Mouse (Mus musculus) kidney, embryonic 14.5 days (tissue): ENCODE results near the gene Galnt18. TPM values are rescaled to one million over a fixed set of nuclear protein-coding genes. Genes with fewer than 3 reads are reported as not detected.

Experiments used
- ATAC-seq: fragments of 200-750 bp; cut with Nextera tagmentation; 2 replicates; pipeline ENCODE4 v1.8.0; 2017; ENCODE audit warnings: moderate number of reproducible peaks, mild to moderate bottlenecking, moderate TSS enrichment, moderate library complexity; ENCODE audit not compliant: low FRiP score, low TSS enrichment
- H3K27ac ChIP-seq: fragments of 300-500 bp; sonication (generic); 2 replicates; pipeline ENCODE4 v1.5.1; 2014; ENCODE audit warnings: low read depth, mild to moderate bottlenecking, low read length, moderate library complexity, mixed read lengths
- H3K27me3 ChIP-seq: fragments of 300-500 bp; sonication (generic); 2 replicates; pipeline ENCODE4 v1.6.1; 2014; ENCODE audit warnings: mild to moderate bottlenecking, low read length; ENCODE audit not compliant: control insufficient read depth, insufficient read depth
- H3K36me3 ChIP-seq: fragments of 300-500 bp; sonication (generic); 2 replicates; pipeline ENCODE4 v1.6.1; 2014; ENCODE audit warnings: low read length, mixed read lengths; ENCODE audit not compliant: control insufficient read depth, insufficient read depth
- H3K4me1 ChIP-seq: fragments of 300-500 bp; sonication (generic); 2 replicates; pipeline ENCODE4 v1.6.1; 2014; ENCODE audit warnings: low read length, mixed read lengths; ENCODE audit not compliant: control insufficient read depth, insufficient read depth
- H3K4me2 ChIP-seq: fragments of 300-500 bp; sonication (generic); replicated peaks from 2 replicates; pipeline ENCODE4 v1.6.1; 2014; ENCODE audit warnings: low read depth, mild to moderate bottlenecking, low read length
- H3K4me3 ChIP-seq: fragments of 300-500 bp; sonication (generic); 2 replicates; pipeline ENCODE4 v1.5.1; 2014; ENCODE audit warnings: mild to moderate bottlenecking, low read length
- H3K9ac ChIP-seq: fragments of 300-500 bp; sonication (generic); 2 replicates; pipeline ENCODE4 v1.6.1; 2014; ENCODE audit warnings: low read depth, mild to moderate bottlenecking, low read length, moderate library complexity
- H3K9me3 ChIP-seq: fragments of 300-500 bp; sonication (generic); 2 replicates; pipeline ENCODE4 v1.6.1; 2016; ENCODE audit warnings: low read length; ENCODE audit not compliant: control insufficient read depth
- WGBS: fragments of 180-500 bp; shearing (Covaris S2); extraction: QIAGEN DNeasy Blood & Tissue Kit; methylation state at CpG from one replicate; pipeline ENCODE4 v1.1.7; 2014; 5-methylcytosine and 5-hydroxymethylcytosine counted together
- polyA plus RNA-seq: library from polyadenylated mRNA; unstranded; fragments of >200 nt; fragmentation: Nextera tagmentation; extraction: Ambion mirVana; gene quantifications from 2 replicates; pipeline ENCODE4 v1.2.1, GENCODE M21; 2014

Gene Galnt18
- polyA plus RNA-seq, 1 experiment from 2014 or later, result 17.8 TPM

GRCm38 (mm10) chr7:111778789-111779503, 831 bp downstream of the Galnt18 start:
- WGBS, result 17% methylated on average over 27 of the region's 27 CpGs
- no peaks in the 10 kb centered on the region for H3K9me3 ChIP-seq
- ATAC-seq, result no peak
- no peaks in the 10 kb centered on the region for H3K36me3 ChIP-seq
- H3K4me1 ChIP-seq, result 0 out of 2 replicates have a peak, but pooled peaks cover 20% of the 10 kb centered on the region
- H3K27me3 ChIP-seq, result peaks cover 12% of the 10 kb centered on the region; the same call in 1 of the 2 replicates
- peak overlapping the region; percentile 59; the same call in 1 of the 2 replicates for H3K9ac ChIP-seq
- no peak overlapping the region for H3K27ac ChIP-seq
- H3K4me3 ChIP-seq, result peak overlapping the region; percentile 57
- peak overlapping the region; percentile 95 for H3K4me2 ChIP-seq

GRCm38 (mm10) chr7:111778212-111778611, 1.6 kb downstream of the Galnt18 start:
- no peak for ATAC-seq
- peaks cover 12% of the 10 kb centered on the region; the same call in 1 of the 2 replicates for H3K27me3 ChIP-seq
- H3K4me1 ChIP-seq, result 0 out of 2 replicates have a peak, but pooled peaks cover 20% of the 10 kb centered on the region
- peak overlapping the region; percentile 95 for H3K4me2 ChIP-seq
- H3K27ac ChIP-seq, result no peak overlapping the region
- H3K4me3 ChIP-seq, result peak overlapping the region; percentile 57
- H3K9ac ChIP-seq, result peak overlapping the region; percentile 59; the same call in 1 of the 2 replicates
- H3K9me3 ChIP-seq, result no peaks in the 10 kb centered on the region
- H3K36me3 ChIP-seq, result no peaks in the 10 kb centered on the region
- WGBS, result 83% methylated on average over 7 of the region's 7 CpGs

- Histone ChIP-seq H3K36me3 (no peaks in the 10 kb centered on the region), H3K4me2 (peak overlapping the region; percentile 95), H3K4me3 (peak overlapping the region; percentile 57; the same call in 1 of the 2 replicates), H3K9ac (no peak overlapping the region), H3K27ac (no peak overlapping the region), H3K9me3 (no peaks in the 10 kb centered on the region), H3K4me1 (0 out of 2 replicates have a peak, but pooled peaks cover 20% of the 10 kb centered on the region), H3K27me3 (peaks cover 12% of the 10 kb centered on the region; the same call in 1 of the 2 replicates)
- no peak for ATAC-seq
- 88% methylated on average over 2 of the region's 2 CpGs for WGBS
Observed at GRCm38 (mm10) chr7:111777186-111777585, 2.6 kb downstream of the Galnt18 start.

- Histone ChIP-seq H3K27me3 (peaks cover 11% of the 10 kb centered on the region; the same call in 1 of the 2 replicates), H3K9ac (no peak overlapping the region), H3K9me3 (no peaks in the 10 kb centered on the region), H3K4me2 (no peak overlapping the region; the same call in 1 of the 2 replicates), H3K4me3 (no peak overlapping the region), H3K4me1 (0 out of 2 replicates have a peak, but pooled peaks cover 20% of the 10 kb centered on the region), H3K36me3 (no peaks in the 10 kb centered on the region), H3K27ac (no peak overlapping the region)
- ATAC-seq, result no peak
- WGBS, result 55% methylated on average over 7 of the region's 7 CpGs
Observed at GRCm38 (mm10) chr7:111776160-111776559, 3.6 kb downstream of the Galnt18 start.

- Histone ChIP-seq H3K27me3 (no peaks in the 10 kb centered on the region), H3K9ac (no peak overlapping the region), H3K4me2 (no peak overlapping the region), H3K27ac (no peak overlapping the region), H3K4me1 (0 out of 2 replicates have a peak, but pooled peaks cover 3% of the 10 kb centered on the region), H3K9me3 (no peaks in the 10 kb centered on the region), H3K4me3 (no peak overlapping the region), H3K36me3 (no peaks in the 10 kb centered on the region)
- 75% methylated on average over 2 of the region's 2 CpGs for WGBS
- no peak for ATAC-seq
Observed at GRCm38 (mm10) chr7:111772398-111772797, 7.4 kb downstream of the Galnt18 start.

GRCm38 (mm10) chr7:111771251-111771801, 8.5 kb downstream of the Galnt18 start:
- no peak overlapping the region for H3K9ac ChIP-seq
- no peaks in the 10 kb centered on the region for H3K27me3 ChIP-seq
- no peaks in the 10 kb centered on the region for H3K9me3 ChIP-seq
- H3K4me1 ChIP-seq, result no peaks in the 10 kb centered on the region
- ATAC-seq, result peak; percentile 73; the same call in 1 of the 2 replicates
- H3K27ac ChIP-seq, result peak overlapping the region; percentile 19
- no peaks in the 10 kb centered on the region for H3K36me3 ChIP-seq
- WGBS, result 66% methylated on average over 8 of the region's 8 CpGs
- H3K4me2 ChIP-seq, result no peak overlapping the region
- no peak overlapping the region for H3K4me3 ChIP-seq

- ATAC-seq, result no peak
- H3K4me3 ChIP-seq, result no peak overlapping the region
- no peak overlapping the region for H3K4me2 ChIP-seq
- H3K9me3 ChIP-seq, result no peaks in the 10 kb centered on the region
- no peaks in the 10 kb centered on the region for H3K36me3 ChIP-seq
- no peaks in the 10 kb centered on the region for H3K4me1 ChIP-seq
- no peaks in the 10 kb centered on the region for H3K27me3 ChIP-seq
- no peak overlapping the region for H3K27ac ChIP-seq
- no peak overlapping the region for H3K9ac ChIP-seq
- 74% methylated on average over 3 of the region's 3 CpGs for WGBS
Observed at GRCm38 (mm10) chr7:111770585-111770984, 9.2 kb downstream of the Galnt18 start.

GRCm38 (mm10) chr7:111766145-111766767, 13.5 kb downstream of the Galnt18 start:
- no peak for ATAC-seq
- H3K27ac ChIP-seq, result no peak overlapping the region
- H3K4me3 ChIP-seq, result no peak overlapping the region
- no peak overlapping the region for H3K9ac ChIP-seq
- H3K4me1 ChIP-seq, result no peaks in the 10 kb centered on the region
- H3K36me3 ChIP-seq, result no peaks in the 10 kb centered on the region
- no peak overlapping the region for H3K4me2 ChIP-seq
- WGBS, result 67% methylated on average over 9 of the region's 9 CpGs
- no peaks in the 10 kb centered on the region for H3K27me3 ChIP-seq
- no peaks in the 10 kb centered on the region for H3K9me3 ChIP-seq
